Mouse (Mus musculus): ENCODE results near the gene Acot4. TPM values are rescaled to one million over a fixed set of nuclear protein-coding genes. Genes with fewer than 3 reads are reported as not detected.
"Not testable (repeated sequence)": the region's sequence is repeated elsewhere in the genome, so short reads cannot be mapped to it uniquely, and the experiment has no call there.

Acot4 gene
- polyA plus RNA-seq, 1 experiment from 2014 or later: 0.19 TPM

GRCm38 (mm10) chr12:84053679-84054391 is 15.7 kb downstream of the Acot4 start:
- peak overlapping the region; percentile 74 for H3K9ac ChIP-seq
- H3K36me3 ChIP-seq: no peaks in the 10 kb centered on the region
- H3K27ac ChIP-seq (replicated peaks): no peak overlapping the region
- 3% methylated on average over 41 of the region's 46 CpGs for WGBS
- H3K4me2 ChIP-seq: peak overlapping the region; percentile 90
- peak overlapping the region; percentile 59 for H3K4me3 ChIP-seq
- 0 out of 2 replicates have a peak, but pooled peaks cover under 1% of the 10 kb centered on the region for H3K9me3 ChIP-seq
- ATAC-seq (ENCODE audit: extremely low read depth, insufficient number of reproducible peaks, low FRiP score, low TSS enrichment): no peak
- peaks cover 40% of the 10 kb centered on the region for H3K27me3 ChIP-seq (replicated peaks)
- H3K4me1 ChIP-seq: peaks cover 8% of the 10 kb centered on the region

GRCm38 (mm10) chr12:84060946-84061345 is 22.8 kb downstream of the Acot4 start:
- no peak overlapping the region for H3K9ac ChIP-seq
- H3K27me3 ChIP-seq (replicated peaks): peaks cover 12% of the 10 kb centered on the region; the same call in 1 of the 2 replicates
- no peak overlapping the region for H3K4me2 ChIP-seq
- 0 out of 2 replicates have a peak, but pooled peaks cover 3% of the 10 kb centered on the region for H3K9me3 ChIP-seq
- no peak overlapping the region for H3K4me3 ChIP-seq
- no peaks in the 10 kb centered on the region for H3K36me3 ChIP-seq
- 22% methylated on average over 2 of the region's 2 CpGs for WGBS
- H3K4me1 ChIP-seq: no peaks in the 10 kb centered on the region
- ATAC-seq (ENCODE audit: extremely low read depth, insufficient number of reproducible peaks, low FRiP score, low TSS enrichment): no peak
- H3K27ac ChIP-seq (replicated peaks): no peak overlapping the region

- no peaks in the 10 kb centered on the region for H3K4me1 ChIP-seq
- H3K9me3 ChIP-seq: 0 out of 2 replicates have a peak, but pooled peaks cover 3% of the 10 kb centered on the region
- H3K27me3 ChIP-seq (replicated peaks): peaks cover 19% of the 10 kb centered on the region
- no peaks in the 10 kb centered on the region for H3K36me3 ChIP-seq
- H3K27ac ChIP-seq (replicated peaks): no peak overlapping the region
- H3K4me3 ChIP-seq: no peak overlapping the region
- WGBS: 82% methylated on average over 20 of the region's 20 CpGs
- no peak for ATAC-seq (ENCODE audit: extremely low read depth, insufficient number of reproducible peaks, low FRiP score, low TSS enrichment)
- no peak overlapping the region for H3K9ac ChIP-seq
- H3K4me2 ChIP-seq: no peak overlapping the region
Measured at GRCm38 (mm10) chr12:84062336-84062735, 24.2 kb downstream of the Acot4 start.

GRCm38 (mm10) chr12:84063228-84063627 is 25.0 kb downstream of the Acot4 start:
- WGBS: 72% methylated on average over 5 of the region's 5 CpGs
- no peak for ATAC-seq (ENCODE audit: extremely low read depth, insufficient number of reproducible peaks, low FRiP score, low TSS enrichment)
- H3K36me3 ChIP-seq: no peaks in the 10 kb centered on the region
- peaks cover 28% of the 10 kb centered on the region for H3K27me3 ChIP-seq (replicated peaks)
- no peak overlapping the region for H3K27ac ChIP-seq (replicated peaks)
- H3K9me3 ChIP-seq: 0 out of 2 replicates have a peak, but pooled peaks cover 3% of the 10 kb centered on the region
- H3K9ac ChIP-seq: no peak overlapping the region
- no peak overlapping the region for H3K4me3 ChIP-seq
- no peak overlapping the region for H3K4me2 ChIP-seq
- H3K4me1 ChIP-seq: no peaks in the 10 kb centered on the region

GRCm38 (mm10) chr12:84063833-84064232 is 25.7 kb downstream of the Acot4 start:
- H3K27me3 ChIP-seq (replicated peaks): peaks cover 34% of the 10 kb centered on the region
- H3K36me3 ChIP-seq: no peaks in the 10 kb centered on the region
- WGBS: 73% methylated on average over 2 of the region's 2 CpGs
- ATAC-seq (ENCODE audit: extremely low read depth, insufficient number of reproducible peaks, low FRiP score, low TSS enrichment): no peak
- H3K27ac ChIP-seq (replicated peaks): no peak overlapping the region
- no peak overlapping the region for H3K9ac ChIP-seq
- H3K4me3 ChIP-seq: no peak overlapping the region
- no peaks in the 10 kb centered on the region for H3K4me1 ChIP-seq
- H3K9me3 ChIP-seq: 0 out of 2 replicates have a peak, but pooled peaks cover 3% of the 10 kb centered on the region
- H3K4me2 ChIP-seq: no peak overlapping the region

GRCm38 (mm10) chr12:84064621-84065020 is 26.4 kb downstream of the Acot4 start:
- 64% methylated on average over 8 of the region's 8 CpGs for WGBS
- no peak for ATAC-seq (ENCODE audit: extremely low read depth, insufficient number of reproducible peaks, low FRiP score, low TSS enrichment)

GRCm38 (mm10) chr12:84067752-84068151 is 29.6 kb downstream of the Acot4 start:
- Histone ChIP-seq H3K36me3 (no peaks in the 10 kb centered on the region), H3K9ac (no peak overlapping the region), H3K4me2 (no peak overlapping the region), H3K4me1 (0 out of 2 replicates have a peak, but pooled peaks cover 3% of the 10 kb centered on the region), H3K27ac (replicated peaks) (no peak overlapping the region), H3K4me3 (no peak overlapping the region), H3K27me3 (replicated peaks) (peaks cover 55% of the 10 kb centered on the region), H3K9me3 (0 out of 2 replicates have a peak, but pooled peaks cover 3% of the 10 kb centered on the region)
- WGBS: 69% methylated on average over 4 of the region's 4 CpGs
- ATAC-seq (ENCODE audit: extremely low read depth, insufficient number of reproducible peaks, low FRiP score, low TSS enrichment): no peak

More at GRCm38 (mm10) chr12:84064621-84065020, 26.4 kb downstream of the Acot4 start:
- Histone ChIP-seq H3K9me3 (0 out of 2 replicates have a peak, but pooled peaks cover 3% of the 10 kb centered on the region), H3K27ac (replicated peaks) (no peak overlapping the region), H3K36me3 (no peaks in the 10 kb centered on the region), H3K4me3 (no peak overlapping the region), H3K27me3 (replicated peaks) (peaks cover 42% of the 10 kb centered on the region), H3K4me1 (0 out of 2 replicates have a peak, but pooled peaks cover 3% of the 10 kb centered on the region), H3K4me2 (no peak overlapping the region), H3K9ac (no peak overlapping the region)

GRCm38 (mm10) chr12:84068296-84068695 is 30.1 kb downstream of the Acot4 start:
- 60% methylated on average over 8 of the region's 8 CpGs for WGBS
- no peak overlapping the region for H3K4me3 ChIP-seq
- no peaks in the 10 kb centered on the region for H3K36me3 ChIP-seq
- no peak overlapping the region for H3K9ac ChIP-seq
- peaks cover 55% of the 10 kb centered on the region for H3K27me3 ChIP-seq (replicated peaks)
- no peak for ATAC-seq (ENCODE audit: extremely low read depth, insufficient number of reproducible peaks, low FRiP score, low TSS enrichment)
- no peak overlapping the region for H3K4me2 ChIP-seq
- H3K4me1 ChIP-seq: 0 out of 2 replicates have a peak, but pooled peaks cover 3% of the 10 kb centered on the region
- no peak overlapping the region for H3K27ac ChIP-seq (replicated peaks)
- 0 out of 2 replicates have a peak, but pooled peaks cover under 1% of the 10 kb centered on the region for H3K9me3 ChIP-seq

GRCm38 (mm10) chr12:84068986-84069385 is 30.8 kb downstream of the Acot4 start, which contains the start of gene Acot5:
TSS of gene Acot5 (plus strand) at chr12:84069325.
- Histone ChIP-seq H3K27me3 (replicated peaks) (peaks cover 55% of the 10 kb centered on the region), H3K27ac (replicated peaks) (no peak within 1 kb of the TSS), H3K9ac (peak within 1 kb of the TSS; percentile 71), H3K4me3 (peak within 1 kb of the TSS; percentile 52), H3K4me1 (0 out of 2 replicates have a peak, but pooled peaks cover 3% of the 10 kb centered on the region), H3K9me3 (no peaks in the 10 kb centered on the region), H3K36me3 (no peaks in the 10 kb centered on the region), H3K4me2 (peak within 1 kb of the TSS; percentile 76)
- ATAC-seq (ENCODE audit: extremely low read depth, insufficient number of reproducible peaks, low FRiP score, low TSS enrichment): no peak
- WGBS: 44% methylated on average over 9 of the region's 9 CpGs

- H3K27me3 ChIP-seq (replicated peaks): peaks cover 53% of the 10 kb centered on the region
- not testable (repeated sequence) for H3K36me3 ChIP-seq; H3K27ac ChIP-seq (replicated peaks); H3K9me3 ChIP-seq; H3K4me1 ChIP-seq; ATAC-seq (ENCODE audit: extremely low read depth, insufficient number of reproducible peaks, low FRiP score, low TSS enrichment)
- peak overlapping the region; percentile 71 for H3K9ac ChIP-seq
- H3K4me2 ChIP-seq: peak overlapping the region; percentile 76
- H3K4me3 ChIP-seq: peak overlapping the region; percentile 52
- 2% methylated on average over 49 of the region's 52 CpGs for whole genome bisulfite sequencing
Measured at GRCm38 (mm10) chr12:84069582-84069981, 31.4 kb downstream of the Acot4 start.

- Histone ChIP-seq H3K9ac (no peak overlapping the region), H3K9me3 (no peaks in the 10 kb centered on the region), H3K36me3 (no peaks in the 10 kb centered on the region), H3K27ac (replicated peaks) (no peak overlapping the region), H3K4me3 (no peak overlapping the region), H3K4me1 (0 out of 2 replicates have a peak, but pooled peaks cover 3% of the 10 kb centered on the region), H3K27me3 (replicated peaks) (peaks cover 47% of the 10 kb centered on the region), H3K4me2 (no peak overlapping the region)
- WGBS: 85% methylated on average over 2 of the region's 2 CpGs
- ATAC-seq (ENCODE audit: extremely low read depth, insufficient number of reproducible peaks, low FRiP score, low TSS enrichment): no peak
Measured at GRCm38 (mm10) chr12:84071696-84072095, 33.5 kb downstream of the Acot4 start.

Data from heart, embryonic 13.5 days (tissue).